Mouse (Mus musculus): ENCODE measurements around the gene Kcne1l. TPM values are rescaled to one million over a fixed set of nuclear protein-coding genes. Genes with fewer than 3 reads are reported as not detected.

The Kcne1l gene
- polyA plus RNA-seq (2017; shearing (Covaris generic)), result not detected

- ATAC-seq, result no peak
Measured at GRCm38 (mm10) chrX:142305869-142306581, at the start of gene Kcne1l. Gene Kcne1l, minus strand, starts transcription at chrX:142306294.

DNA sequence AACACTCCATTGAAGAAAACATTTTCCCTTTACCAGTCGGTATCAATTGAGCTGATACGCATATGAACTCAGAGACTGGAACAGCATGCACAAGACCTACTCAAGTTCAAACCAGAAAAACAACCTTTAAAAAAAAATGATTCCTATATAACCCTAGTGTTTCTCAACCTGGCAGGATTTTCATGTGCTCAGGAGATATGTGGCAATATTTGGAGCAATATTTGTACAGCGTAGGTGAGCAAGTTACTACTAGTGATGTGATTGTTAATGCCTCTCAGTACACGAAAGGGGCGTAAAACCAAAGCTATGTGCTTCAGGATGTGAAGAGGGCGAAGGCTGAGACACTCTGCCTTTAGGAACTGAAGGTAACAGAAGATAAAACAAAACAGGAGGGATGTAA, 30.1 kb upstream of the Kcne1l start:
- no peak for ATAC-seq

DNA sequence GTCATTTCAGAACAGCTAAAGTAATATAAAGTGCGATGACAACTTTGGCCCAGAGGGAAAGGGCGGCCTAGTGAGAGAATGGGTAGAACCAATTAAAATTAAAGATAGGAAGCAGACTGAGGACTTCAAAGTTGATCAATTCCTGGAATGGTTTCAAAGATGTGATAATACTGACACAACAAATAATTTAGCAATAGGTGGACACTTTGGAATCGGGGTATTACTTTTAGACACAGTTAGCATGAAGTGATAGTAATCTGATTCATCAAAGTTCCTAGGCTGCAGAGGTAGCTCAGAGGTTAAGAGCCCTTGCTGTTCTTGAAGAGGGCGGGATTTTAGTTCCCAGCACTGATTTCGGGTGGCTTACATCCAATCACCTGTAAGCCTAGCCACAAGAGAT, 29.4 kb upstream of the Kcne1l start:
- ATAC-seq, result no peak

- no peak for ATAC-seq
Measured at GRCm38 (mm10) chrX:142325760-142326159, 19.7 kb upstream of the Kcne1l start.

- no peak for ATAC-seq
Measured at GRCm38 (mm10) chrX:142316106-142316505, 10.0 kb upstream of the Kcne1l start.

- no peak for ATAC-seq
Measured at GRCm38 (mm10) chrX:142315270-142315669, 9.2 kb upstream of the Kcne1l start.

- ATAC-seq, result no peak
Measured at GRCm38 (mm10) chrX:142314307-142315024, 8.4 kb upstream of the Kcne1l start.

- no peak for ATAC-seq
Measured at GRCm38 (mm10) chrX:142310431-142310830, 4.3 kb upstream of the Kcne1l start.

GRCm38 (mm10) chrX:142305010-142305868, 855 bp downstream of the Kcne1l start:
- no peak for ATAC-seq

- no peak for ATAC-seq
Measured at GRCm38 (mm10) chrX:142304592-142304991, 1.5 kb downstream of the Kcne1l start.

- no peak for ATAC-seq
Measured at GRCm38 (mm10) chrX:142303456-142303855, 2.6 kb downstream of the Kcne1l start.

DNA sequence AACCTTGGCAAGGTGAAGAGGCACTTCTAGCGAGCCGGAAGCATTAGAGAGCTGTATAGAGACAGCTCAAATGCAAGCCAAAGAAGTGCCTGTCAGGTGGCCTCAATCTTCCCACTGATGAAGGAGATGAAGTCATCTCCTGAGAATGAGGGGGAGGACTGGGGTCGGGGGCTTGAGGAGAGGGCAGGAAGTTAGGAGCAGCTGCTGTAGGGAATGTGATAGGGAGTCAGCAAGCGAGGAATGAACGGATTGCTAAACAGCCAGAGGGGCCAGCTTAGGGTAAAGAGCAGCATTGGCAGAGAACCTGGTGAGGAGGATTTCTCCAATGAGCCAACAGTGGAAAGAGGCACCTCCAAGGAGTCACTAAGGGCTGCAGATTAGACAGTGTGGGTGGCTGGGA, 20.2 kb downstream of the Kcne1l start:
- ATAC-seq, result no peak

GRCm38 (mm10) chrX:142276573-142276972, 29.5 kb downstream of the Kcne1l start:
- no peak for ATAC-seq

- ATAC-seq, result no peak
Measured at GRCm38 (mm10) chrX:142276031-142276430, 30.1 kb downstream of the Kcne1l start.

Other genes with a start within 250 kb of the Kcne1l start
- gene Gucy2f, start 109.4 kb downstream of the Kcne1l start, polyA plus RNA-seq (2017; shearing (Covaris generic)), result not detected
- gene Nxt2, start 79.5 kb downstream of the Kcne1l start, polyA plus RNA-seq (2017; shearing (Covaris generic)), result 1 to 10 TPM; 7.2 to 8.0 TPM
- gene Acsl4, start 84.2 kb upstream of the Kcne1l start, polyA plus RNA-seq (2017; shearing (Covaris generic)), result 10 to 100 TPM; 47.6 to 51.4 TPM